Mouse (Mus musculus): ENCODE results near the gene Sptb. TPM values are rescaled to one million over a fixed set of nuclear protein-coding genes. Genes with fewer than 3 reads are reported as not detected.

Gene Sptb
- total and polyA plus RNA-seq, 3 experiments = 17.9 to 85.1 (median 35.4) TPM

DNA sequence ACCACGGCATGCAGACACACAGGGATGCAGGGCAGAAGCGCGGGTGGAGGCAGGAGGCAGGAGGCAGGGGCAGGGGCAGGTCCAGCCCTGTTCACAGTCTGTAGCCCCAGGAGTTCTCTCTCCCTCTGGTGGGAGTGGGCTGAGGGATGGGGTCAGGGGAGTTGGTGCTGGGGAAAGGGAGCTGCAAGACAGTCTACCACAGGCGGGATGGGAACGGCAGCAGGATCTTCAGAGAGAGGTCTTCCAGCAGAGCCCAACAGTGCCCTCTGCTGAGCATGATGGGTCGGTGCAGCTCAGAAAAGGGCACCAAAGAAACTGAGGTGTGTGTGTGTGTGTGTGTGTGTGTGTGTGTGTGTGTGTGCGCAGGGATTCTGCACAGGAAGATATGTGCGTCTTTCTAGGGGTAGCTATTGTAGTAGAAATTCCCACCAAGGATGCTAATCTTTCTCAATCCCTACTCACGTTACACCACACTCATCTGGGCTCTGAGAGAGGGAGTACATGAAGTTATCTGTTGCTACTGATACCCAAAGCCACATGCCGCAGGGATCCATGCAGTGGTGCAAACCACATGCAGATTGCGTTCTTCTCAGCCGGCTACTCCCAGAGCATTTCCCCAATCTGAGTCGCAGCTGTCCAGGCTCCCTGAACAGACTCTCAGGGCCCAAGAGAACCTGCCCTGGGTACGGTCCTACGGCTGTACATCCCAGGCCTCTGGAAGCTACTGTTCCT is 113.9 kb downstream of the Sptb start (continued):
- TF ChIP-seq GATA1 (IDR thresholded peaks at IDR 0.05; ENCODE audit: low read depth, low read length) (peak; percentile 57; the same call in 1 of the 2 replicates), BHLHE40 (IDR thresholded peaks at IDR 0.05; ENCODE audit: borderline replicate concordance, low read depth, low read length) (peak; percentile 75), TCF12 (IDR thresholded peaks at IDR 0.05; ENCODE audit: low read depth, low read length) (peak; percentile 63)

DNA sequence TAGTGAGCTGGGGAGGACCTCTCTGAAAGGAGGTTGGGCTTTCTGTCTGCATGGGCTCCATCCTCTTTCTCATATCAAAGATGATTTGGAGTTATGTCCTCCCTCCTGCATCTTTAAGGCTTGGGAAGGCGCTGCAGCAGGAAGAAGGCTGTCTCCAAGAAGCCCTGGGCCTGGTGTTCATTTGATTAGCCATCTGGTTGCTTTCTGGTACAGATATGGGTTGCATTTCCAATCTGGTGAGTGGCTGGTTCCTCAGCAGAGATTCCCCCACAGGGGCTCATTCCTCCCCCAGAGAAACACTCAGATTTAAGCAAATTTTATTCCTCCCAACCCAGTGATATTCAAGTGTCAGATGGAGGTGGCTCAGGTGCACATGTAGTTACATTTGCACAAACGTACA is 114.5 kb downstream of the Sptb start:
- no peak for DNase-seq (ENCODE audit: low read depth, low spot score)
- Histone ChIP-seq H3K9me3 (replicated peaks; ENCODE audit: insufficient read depth, low read length) (no peaks in the 10 kb centered on the region), H3K79me2 (ENCODE audit: control insufficient read depth, insufficient read depth, low read length, poor library complexity) (no peaks in the 10 kb centered on the region), H3K36me3 (ENCODE audit: control insufficient read depth in 1 of 2, insufficient read depth in 2 of 2, low read length in 2 of 2) (peaks cover 0 to 17% of the 10 kb centered on the region in 2 experiments; a peak in 2 of 4 replicates), H3K4me3 (ENCODE audit: control insufficient read depth in 1 of 2, insufficient read depth in 1 of 2, low read depth in 2 of 2, low read length in 2 of 2) (no peak overlapping the region), H3K9ac (ENCODE audit: control insufficient read depth, low read depth, low read length, poor library complexity, severe bottlenecking) (no peak overlapping the region), H3K4me1 (ENCODE audit: control insufficient read depth in 1 of 2, insufficient read depth in 2 of 2, low read length in 2 of 2) (peaks cover 3 to 28% of the 10 kb centered on the region in 2 experiments), H3K27ac (ENCODE audit: control insufficient read depth, low read depth, low read length) (no peak overlapping the region), H3K27me3 (ENCODE audit: control insufficient read depth in 1 of 2, insufficient read depth in 2 of 2, low read length in 2 of 2) (no peaks in the 10 kb centered on the region)
- TF ChIP-seq JUND (IDR thresholded peaks at IDR 0.05; ENCODE audit: low read depth, low read length) (no peak), MYC (IDR thresholded peaks at IDR 0.05; ENCODE audit: low read depth, low read length) (no peak), MAFK (IDR thresholded peaks at IDR 0.05; ENCODE audit: borderline replicate concordance, low read depth, low read length) (no peak), ZNF384 (IDR thresholded peaks at IDR 0.05; ENCODE audit: low read depth, low read length) (no peak)

GRCm38 (mm10) chr12:76594556-76594955 is 115.8 kb downstream of the Sptb start:
- Histone ChIP-seq H3K79me2 (ENCODE audit: control insufficient read depth, insufficient read depth, low read length, poor library complexity) (no peaks in the 10 kb centered on the region), H3K27ac (ENCODE audit: control insufficient read depth, low read depth, low read length) (peak overlapping the region; percentile 55), H3K4me1 (ENCODE audit: control insufficient read depth in 1 of 2, insufficient read depth in 2 of 2, low read length in 2 of 2) (peaks cover 3 to 28% of the 10 kb centered on the region in 2 experiments), H3K36me3 (ENCODE audit: control insufficient read depth in 1 of 2, insufficient read depth in 2 of 2, low read length in 2 of 2) (peaks cover 0 to 17% of the 10 kb centered on the region in 2 experiments; a peak in 2 of 4 replicates), H3K9ac (ENCODE audit: control insufficient read depth, low read depth, low read length, poor library complexity, severe bottlenecking) (peak overlapping the region; percentile 57), H3K27me3 (ENCODE audit: control insufficient read depth in 1 of 2, insufficient read depth in 2 of 2, low read length in 2 of 2) (no peaks in the 10 kb centered on the region), H3K4me3 (ENCODE audit: control insufficient read depth in 1 of 2, insufficient read depth in 1 of 2, low read depth in 2 of 2, low read length in 2 of 2) (no peak overlapping the region; a peak in 1 of 4 replicates), H3K9me3 (replicated peaks; ENCODE audit: insufficient read depth, low read length) (no peaks in the 10 kb centered on the region)
- DNase-seq (ENCODE audit: low read depth, low spot score) = no peak
- TF ChIP-seq POLR2AphosphoS2 (IDR thresholded peaks at IDR 0.05; ENCODE audit: low read length) (no peak; the same call in 1 of the 2 replicates), RAD21 (IDR thresholded peaks at IDR 0.05; ENCODE audit: low read depth, low read length) (no peak)

GRCm38 (mm10) chr12:76593839-76594322 is 116.5 kb downstream of the Sptb start:
- Histone ChIP-seq H3K4me1 (ENCODE audit: control insufficient read depth in 1 of 2, insufficient read depth in 2 of 2, low read length in 2 of 2) (peaks cover 3 to 28% of the 10 kb centered on the region in 2 experiments), H3K36me3 (ENCODE audit: control insufficient read depth in 1 of 2, insufficient read depth in 2 of 2, low read length in 2 of 2) (peaks cover 0 to 17% of the 10 kb centered on the region in 2 experiments; a peak in 2 of 4 replicates), H3K27me3 (ENCODE audit: control insufficient read depth in 1 of 2, insufficient read depth in 2 of 2, low read length in 2 of 2) (no peaks in the 10 kb centered on the region), H3K9ac (ENCODE audit: control insufficient read depth, low read depth, low read length, poor library complexity, severe bottlenecking) (peak overlapping the region; percentile 57), H3K4me3 (ENCODE audit: control insufficient read depth in 1 of 2, insufficient read depth in 1 of 2, low read depth in 2 of 2, low read length in 2 of 2) (peak overlapping the region; percentile 0 to 10; a peak in 2 of 4 replicates), H3K9me3 (replicated peaks; ENCODE audit: insufficient read depth, low read length) (no peaks in the 10 kb centered on the region), H3K79me2 (ENCODE audit: control insufficient read depth, insufficient read depth, low read length, poor library complexity) (no peaks in the 10 kb centered on the region), H3K27ac (ENCODE audit: control insufficient read depth, low read depth, low read length) (peak overlapping the region; percentile 55)
- peak; percentile 96 for DNase-seq (ENCODE audit: low read depth, low spot score)
- no peak for TF ChIP-seq ZKSCAN1 (IDR thresholded peaks at IDR 0.05; ENCODE audit: low read depth, low read length)
- TF ChIP-seq CHD2 (IDR thresholded peaks at IDR 0.05; ENCODE audit: low read length) = no peak
- peak; percentile 51; the same call in 1 of the 2 replicates for TF ChIP-seq ELF1 (IDR thresholded peaks at IDR 0.05; ENCODE audit: low read depth, low read length)
- TF ChIP-seq MYC (IDR thresholded peaks at IDR 0.05; ENCODE audit: low read depth, low read length) = 0 out of 2 replicates have a peak, but pooled peaks have one; percentile 56
- peak; percentile 86 for TF ChIP-seq SIN3A (IDR thresholded peaks at IDR 0.05; ENCODE audit: low read length)
- TF ChIP-seq TAL1 (IDR thresholded peaks at IDR 0.05; ENCODE audit: low read length) = no peak
- TF ChIP-seq MXI1 (IDR thresholded peaks at IDR 0.05; ENCODE audit: low read depth, low read length) = peak; percentile 85
- peak; percentile 53; the same call in 1 of the 2 replicates for TF ChIP-seq TCF12 (IDR thresholded peaks at IDR 0.05; ENCODE audit: low read depth, low read length)
- TF ChIP-seq JUND (IDR thresholded peaks at IDR 0.05; ENCODE audit: low read depth, low read length) = no peak
- peak; percentile 31 for TF ChIP-seq SMC3 (IDR thresholded peaks at IDR 0.05; ENCODE audit: low read depth, low read length)
- no peak for TF ChIP-seq USF2 (IDR thresholded peaks at IDR 0.05; ENCODE audit: borderline replicate concordance in 1 of 2, insufficient read depth in 1 of 2, low read depth in 1 of 2, low read length in 2 of 2)
- TF ChIP-seq RCOR1 (IDR thresholded peaks at IDR 0.05; ENCODE audit: low read depth, low read length) = peak; percentile 72; the same call in 1 of the 2 replicates
- peak; percentile 61 to 63 for TF ChIP-seq EP300 (IDR thresholded peaks at IDR 0.05; ENCODE audit: low read depth in 1 of 2, low read length in 2 of 2)
- no peak; a peak in 1 of 4 replicates for TF ChIP-seq POLR2A (IDR thresholded peaks at IDR 0.05; ENCODE audit: control insufficient read depth in 1 of 2, insufficient read depth in 1 of 2, low read depth in 1 of 2, low read length in 2 of 2, poor library complexity in 1 of 2)
- TF ChIP-seq ZC3H11A (IDR thresholded peaks at IDR 0.05; ENCODE audit: low read depth, low read length) = peak; percentile 25; the same call in 1 of the 2 replicates
- TF ChIP-seq RAD21 (IDR thresholded peaks at IDR 0.05; ENCODE audit: low read depth, low read length) = peak; percentile 9

Data from MEL (cell line).